Mouse (Mus musculus): ENCODE measurements around the gene Psg29. TPM values are rescaled to one million over a fixed set of nuclear protein-coding genes. Genes with fewer than 3 reads are reported as not detected.

Psg29 gene
- under 1 TPM in 1 of 2 experiments, not detected in 1; 0.07 TPM for total RNA-seq (2021)

DNA sequence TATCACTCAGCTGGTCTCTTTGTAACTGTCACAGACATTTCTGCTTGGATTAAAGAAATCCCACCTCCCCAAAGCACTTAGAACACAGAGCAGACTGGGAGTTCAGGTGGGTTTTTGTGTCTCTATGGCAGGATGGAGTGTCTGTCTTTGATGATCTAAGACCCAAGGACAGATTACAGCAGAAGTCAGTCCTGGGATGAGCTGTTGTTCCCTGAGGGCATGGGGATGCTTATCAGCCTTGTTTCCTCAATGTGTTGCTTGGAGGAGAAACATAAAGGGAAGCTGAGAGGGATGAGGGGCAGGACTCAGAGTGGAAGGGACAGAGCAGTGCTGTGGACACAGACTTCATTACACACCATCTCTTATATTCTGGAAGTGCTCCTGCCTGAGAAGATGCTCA lies at the start of gene Psg29:
Psg29 (plus strand) TSS at position 301 of the 400 bp plus-strand sequence.
- DNase-seq (ENCODE audit: extremely low spot score in 1 of 2, low spot score in 1 of 2) = no peak

DNA sequence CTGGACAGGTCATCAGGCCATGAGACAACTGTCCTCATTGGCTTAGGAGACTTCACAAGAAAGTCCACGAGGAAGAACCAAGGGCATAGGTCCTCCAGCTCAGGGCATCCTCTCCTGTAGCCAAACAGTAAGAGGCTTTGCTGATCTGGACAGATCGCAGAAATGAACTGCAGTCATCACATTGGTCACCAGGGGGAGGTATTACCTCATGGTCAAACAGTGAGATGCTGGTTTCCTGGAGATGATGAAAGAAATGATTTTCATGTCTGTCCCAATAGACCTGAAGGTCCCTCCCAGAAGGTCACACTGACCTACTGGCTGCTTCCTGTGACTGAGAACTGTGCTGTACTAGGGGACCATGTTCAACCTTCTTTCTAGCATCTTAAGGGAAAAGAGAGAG lies 47.6 kb upstream of the Psg29 start:
- DNase-seq (ENCODE audit: extremely low spot score in 1 of 2, low spot score in 1 of 2) = peak in 1 of 2 experiments; percentile 25

DNA sequence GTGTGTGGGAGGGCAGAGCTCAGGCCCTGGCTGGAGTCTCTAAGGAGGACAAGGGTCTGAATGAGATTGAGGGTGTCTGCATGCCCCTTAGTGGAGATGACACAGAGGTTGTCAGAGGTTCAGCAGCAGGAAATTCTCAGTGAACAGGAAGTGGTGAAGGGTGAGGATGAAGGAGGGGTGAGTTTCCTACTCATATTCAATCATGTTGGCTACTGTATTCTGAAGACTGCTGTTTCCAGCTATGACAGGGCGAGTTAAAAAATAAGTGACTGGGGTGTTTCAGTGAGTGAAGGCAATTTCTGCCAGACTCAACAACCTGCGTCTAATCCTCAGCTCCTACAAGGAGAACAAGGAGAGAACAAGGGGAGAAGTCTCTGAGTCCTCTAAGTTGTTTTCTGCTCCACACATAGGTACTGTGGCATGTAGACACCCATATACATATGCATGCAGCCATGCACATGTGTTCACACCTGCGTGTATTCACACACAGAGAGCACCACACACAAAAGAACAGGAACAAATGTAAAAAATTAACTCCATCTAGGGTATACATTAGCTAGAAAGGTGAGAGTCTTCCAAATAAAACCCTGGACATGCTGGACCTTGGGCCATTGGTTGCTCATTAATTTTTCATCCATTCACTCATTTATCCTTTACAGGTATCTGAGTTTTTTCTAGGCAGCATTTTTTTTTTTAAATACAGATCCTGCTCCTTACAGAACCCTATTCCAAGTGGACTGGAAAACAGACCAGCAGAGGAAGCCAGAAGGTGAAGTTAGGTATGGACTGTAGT lies 46.2 kb upstream of the Psg29 start:
- DNase-seq (ENCODE audit: extremely low spot score in 1 of 2, low spot score in 1 of 2) = no peak

DNA sequence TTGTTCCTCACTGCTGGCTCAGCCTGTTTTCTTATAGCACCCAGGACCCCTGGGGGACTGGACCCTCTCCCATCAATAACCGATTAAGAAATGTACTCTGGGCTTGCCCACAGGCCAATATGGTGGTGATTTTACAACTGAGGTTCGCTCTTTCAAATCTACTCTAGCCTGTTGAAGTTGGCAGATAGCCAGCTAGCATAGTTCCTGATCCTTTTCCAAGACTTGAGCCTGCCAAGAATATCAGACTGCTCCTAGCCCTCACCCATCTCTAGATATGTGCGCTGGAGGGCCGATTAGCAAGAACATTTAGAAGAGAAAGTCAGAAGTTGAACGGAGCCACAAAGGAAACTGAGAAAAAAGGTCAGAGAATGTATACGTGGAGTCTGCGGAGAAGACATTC lies 44.3 kb upstream of the Psg29 start:
- DNase-seq (ENCODE audit: extremely low spot score in 1 of 2, low spot score in 1 of 2) = no peak

DNA sequence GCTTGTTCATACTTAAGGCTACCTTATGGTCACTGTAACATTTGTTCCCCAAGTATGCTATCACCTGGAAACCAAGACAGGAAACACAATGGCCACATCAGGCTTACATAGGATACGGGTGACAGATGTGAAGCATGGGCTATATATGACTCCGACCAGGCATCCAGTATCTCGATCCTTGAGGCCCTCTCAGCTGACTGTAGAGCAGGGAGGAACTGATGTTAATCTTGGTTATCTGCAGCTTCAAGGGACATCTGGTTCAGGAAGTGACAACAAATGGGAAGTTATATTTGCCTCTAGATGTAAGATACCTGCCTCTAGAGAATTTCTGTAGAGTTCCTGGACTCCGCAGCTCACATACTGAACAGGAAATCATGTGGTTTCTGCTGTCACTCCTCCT lies 31.4 kb upstream of the Psg29 start:
- DNase-seq (ENCODE audit: extremely low spot score in 1 of 2, low spot score in 1 of 2) = no peak

DNA sequence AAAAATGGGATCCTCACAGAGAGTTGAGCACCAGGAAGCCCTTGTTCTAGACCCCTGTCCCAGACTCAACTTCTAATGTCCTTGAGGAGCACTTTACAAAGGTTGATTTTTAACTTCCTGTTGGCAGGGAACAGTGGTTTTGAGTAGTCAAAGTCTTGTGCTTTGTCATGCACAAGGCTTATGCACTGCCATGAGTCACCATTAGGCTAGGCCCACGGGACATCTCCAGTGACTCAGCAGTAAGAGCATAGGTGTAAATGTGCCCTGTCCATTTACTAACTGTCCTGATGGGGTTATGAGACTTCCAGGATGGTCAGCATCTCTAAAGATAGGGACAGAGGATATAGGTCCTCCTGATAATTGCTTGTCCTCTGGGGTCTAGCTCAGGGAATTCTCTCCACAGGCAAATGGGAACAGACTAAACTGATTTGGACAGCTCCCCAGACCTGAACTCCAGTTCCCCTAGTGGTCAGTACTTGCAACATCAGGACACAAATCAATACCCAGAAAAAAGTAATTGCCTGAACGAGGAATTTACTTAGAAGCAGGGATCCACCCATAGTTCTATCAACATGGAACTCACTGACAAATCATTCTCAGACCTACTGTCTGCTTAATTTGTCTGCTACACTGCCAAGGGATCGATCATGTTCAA lies 2.4 kb downstream of the Psg29 start:
- no peak for DNase-seq (ENCODE audit: extremely low spot score in 1 of 2, low spot score in 1 of 2)

Other genes starting within 250 kb of the Psg29 start
- gene Pnmal1, start 243.8 kb upstream of the Psg29 start, total RNA-seq (2021) = 100 to 1,000 TPM; 104 to 117 TPM
- gene Gm42372, start 220.4 kb upstream of the Psg29 start, total RNA-seq (2021) = 10 to 100 TPM; 52.6 to 53.6 TPM
- gene Ccdc8, start 210.8 kb upstream of the Psg29 start, total RNA-seq (2021) = 1 to 10 TPM; 2.2 to 2.5 TPM
- 100 to 1,000 TPM; 150 to 153 TPM for gene Ppp5c, start 175.6 kb upstream of the Psg29 start, total RNA-seq (2021)
- gene Hif3a, start 141.1 kb upstream of the Psg29 start, total RNA-seq (2021) = 1 to 10 TPM; 4.1 to 9.1 TPM
- 1 to 10 TPM; 3.4 to 3.7 TPM for gene Psg16, start 129.4 kb upstream of the Psg29 start, total RNA-seq (2021)
- gene Ceacam3, start 53.2 kb upstream of the Psg29 start, total RNA-seq (2021) = not detected